Mouse (Mus musculus): ENCODE results near the gene Mrto4. TPM values are rescaled to one million over a fixed set of nuclear protein-coding genes. Genes with fewer than 3 reads are reported as not detected.

The Mrto4 gene
- total and polyA plus RNA-seq, 3 experiments = 176 to 225 (median 195) TPM

DNA sequence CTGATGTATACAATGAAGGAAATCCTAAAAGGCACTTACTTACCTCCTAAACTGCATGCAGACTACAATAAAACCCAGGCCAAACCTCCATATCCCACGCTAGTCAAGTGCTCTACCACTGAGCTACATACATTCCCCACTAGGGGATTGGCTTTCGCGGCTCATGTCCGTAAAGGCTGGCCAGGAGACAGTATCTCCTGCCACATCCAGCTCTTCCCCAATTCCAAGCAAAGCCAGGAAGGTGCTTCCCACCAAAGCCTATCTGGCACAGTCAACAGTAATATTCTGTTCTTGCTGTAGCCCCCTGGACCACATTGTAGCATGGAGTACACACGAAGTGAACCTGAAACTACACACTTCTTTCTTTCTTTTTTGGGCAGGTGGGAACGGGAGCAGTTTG lies 42.7 kb downstream of the Mrto4 start:
- Histone ChIP-seq H3K4me3 (replicated peaks in 1 of 3; ENCODE audit: low read depth in 2 of 3, low read length in 2 of 3, poor library complexity in 1 of 3) (peak overlapping the region; percentile 65 to 84 (median 83)), H3K9ac (ENCODE audit: insufficient read depth, low read depth) (peak overlapping the region; percentile 39; the same call in 1 of the 2 replicates), H3K4me2 (ENCODE audit: insufficient read depth, low read depth, poor library complexity, severe bottlenecking) (peak overlapping the region; percentile 88), H3K36me3 (replicated peaks in 1 of 2; ENCODE audit: control insufficient read depth in 1 of 2, insufficient read depth in 1 of 2, low read length in 1 of 2) (peaks cover 0 to 22% of the 10 kb centered on the region in 2 experiments), H3K27me3 (replicated peaks) (peaks cover 8% of the 10 kb centered on the region), H3K79me2 (replicated peaks; ENCODE audit: control insufficient read depth, extremely low read depth, insufficient read depth, poor library complexity, severe bottlenecking) (no peaks in the 10 kb centered on the region), H3K27ac (ENCODE audit: insufficient read depth, low read depth) (no peak overlapping the region), H3K9me3 (replicated peaks; ENCODE audit: low read length) (no peaks in the 10 kb centered on the region), H3K4me1 (ENCODE audit: control insufficient read depth in 1 of 2, insufficient read depth in 2 of 2) (peaks cover 33 to 71% of the 10 kb centered on the region in 2 experiments)
- TF ChIP-seq ZNF384 (IDR thresholded peaks at IDR 0.05; ENCODE audit: low read depth, low read length) (no peak), USF1 (IDR thresholded peaks at IDR 0.05; ENCODE audit: low read depth, low read length) (no peak), SIN3A (IDR thresholded peaks at IDR 0.05; ENCODE audit: low read length) (no peak), POLR2AphosphoS2 (IDR thresholded peaks at IDR 0.05; ENCODE audit: low read depth, low read length) (no peak), CTCF (conservative IDR thresholded peaks at IDR 0.05 in 1 of 2, IDR thresholded peaks at IDR 0.05 in 1 of 2; ENCODE audit: low read depth in 2 of 2, low read length in 2 of 2) (no peak), IRF4 (IDR thresholded peaks at IDR 0.05; ENCODE audit: low read depth, low read length) (no peak), TBP (conservative IDR thresholded peaks at IDR 0.05; ENCODE audit: low read depth, low read length) (no peak), JUND (conservative IDR thresholded peaks at IDR 0.05; ENCODE audit: low read depth, low read length) (no peak), NRF1 (IDR thresholded peaks at IDR 0.05; ENCODE audit: low read depth, low read length) (no peak), MXI1 (IDR thresholded peaks at IDR 0.05; ENCODE audit: low read depth, low read length) (no peak), UBTF (IDR thresholded peaks at IDR 0.05; ENCODE audit: low read depth, low read length) (no peak), ZC3H11A (IDR thresholded peaks at IDR 0.05; ENCODE audit: low read depth, low read length) (no peak), E2F4 (IDR thresholded peaks at IDR 0.05; ENCODE audit: insufficient replicate concordance, low read depth, low read length) (no peak), USF2 (conservative IDR thresholded peaks at IDR 0.05; ENCODE audit: low read depth, low read length) (no peak), KAT2A (IDR thresholded peaks at IDR 0.05; ENCODE audit: insufficient replicate concordance, low read length) (no peak), PAX5 (IDR thresholded peaks at IDR 0.05; ENCODE audit: low read length) (no peak), MYC (IDR thresholded peaks at IDR 0.05; ENCODE audit: low read depth, low read length) (no peak), CHD1 (IDR thresholded peaks at IDR 0.05; ENCODE audit: low read depth, low read length) (no peak), POLR2A (IDR thresholded peaks at IDR 0.05; ENCODE audit: low read depth, low read length) (no peak), ZKSCAN1 (IDR thresholded peaks at IDR 0.05; ENCODE audit: borderline replicate concordance, low read depth, low read length) (no peak)
- in situ Hi-C loops (cut with MboI; ENCODE audit: low pct_ligation_motif_present, low pct_unique_long_range_greater_than_20kb, low sequenced_read_pairs) = no loop called here
- DNase-seq (ENCODE audit: extremely low read depth) = no peak
- dilution Hi-C loops (cut with MboI; ENCODE audit: extremely low pct_ligation_motif_present, extremely low pct_unique_long_range_greater_than_20kb, low sequenced_read_pairs) = no loop called here

DNA sequence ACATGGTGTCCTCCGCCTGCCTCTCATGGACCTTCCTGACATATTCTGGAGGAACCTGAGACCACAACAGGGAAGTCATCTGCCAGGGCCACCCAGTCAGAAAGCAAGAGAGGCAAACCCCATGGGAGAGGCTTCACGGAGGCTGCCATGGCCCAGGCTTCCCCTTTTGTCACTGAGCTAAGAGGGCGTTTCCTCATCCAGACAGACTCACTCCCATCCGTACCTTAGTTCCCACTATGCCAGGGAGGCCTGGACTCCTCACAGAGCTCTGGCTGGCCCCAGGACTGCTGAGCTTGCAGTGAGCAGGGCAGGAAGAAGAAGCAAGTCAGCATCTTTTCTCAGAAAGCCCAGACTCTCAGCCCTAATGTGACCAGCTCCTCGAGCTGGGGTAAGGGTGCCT lies 44.5 kb downstream of the Mrto4 start:
- no peak overlapping the region for H3K27ac ChIP-seq (ENCODE audit: insufficient read depth, low read depth)
- H3K4me2 ChIP-seq (ENCODE audit: insufficient read depth, low read depth, poor library complexity, severe bottlenecking) = peak overlapping the region; percentile 8; the same call in 1 of the 2 replicates
- DNase-seq (ENCODE audit: extremely low read depth) = peak; percentile 82
- H3K36me3 ChIP-seq (replicated peaks in 1 of 2; ENCODE audit: control insufficient read depth in 1 of 2, insufficient read depth in 1 of 2, low read length in 1 of 2) = peaks cover 0 to 17% of the 10 kb centered on the region in 2 experiments
- dilution Hi-C loops (cut with MboI; ENCODE audit: extremely low pct_ligation_motif_present, extremely low pct_unique_long_range_greater_than_20kb, low sequenced_read_pairs) (no loop called here), in situ Hi-C loops (cut with MboI; ENCODE audit: low pct_ligation_motif_present, low pct_unique_long_range_greater_than_20kb, low sequenced_read_pairs) (no loop called here)
- no peak overlapping the region for H3K4me3 ChIP-seq (replicated peaks in 1 of 3; ENCODE audit: low read depth in 2 of 3, low read length in 2 of 3, poor library complexity in 1 of 3)
- peaks cover 26 to 61% of the 10 kb centered on the region in 2 experiments for H3K4me1 ChIP-seq (ENCODE audit: control insufficient read depth in 1 of 2, insufficient read depth in 2 of 2)
- H3K27me3 ChIP-seq (replicated peaks) = peaks cover 8% of the 10 kb centered on the region
- no peaks in the 10 kb centered on the region for H3K79me2 ChIP-seq (replicated peaks; ENCODE audit: control insufficient read depth, extremely low read depth, insufficient read depth, poor library complexity, severe bottlenecking)
- no peak overlapping the region for H3K9ac ChIP-seq (ENCODE audit: insufficient read depth, low read depth)
- TF ChIP-seq EP300 (IDR thresholded peaks at IDR 0.05; ENCODE audit: low read length) = 0 out of 2 replicates have a peak, but pooled peaks have one; percentile 44
- peak; percentile 18; the same call in 1 of the 2 replicates for TF ChIP-seq IRF4 (IDR thresholded peaks at IDR 0.05; ENCODE audit: low read depth, low read length)
- TF ChIP-seq MAX (IDR thresholded peaks at IDR 0.05; ENCODE audit: low read length) = 0 out of 2 replicates have a peak, but pooled peaks have one; percentile 24
- TF ChIP-seq SMC3 (IDR thresholded peaks at IDR 0.05; ENCODE audit: low read depth, low read length) = no peak
- no peak for TF ChIP-seq TBP (conservative IDR thresholded peaks at IDR 0.05; ENCODE audit: low read depth, low read length)
- no peak for TF ChIP-seq CHD2 (IDR thresholded peaks at IDR 0.05; ENCODE audit: low read length)
- TF ChIP-seq ZNF384 (IDR thresholded peaks at IDR 0.05; ENCODE audit: low read depth, low read length) = no peak
- TF ChIP-seq RCOR1 (conservative IDR thresholded peaks at IDR 0.05; ENCODE audit: low read depth, low read length) = no peak
- TF ChIP-seq JUND (conservative IDR thresholded peaks at IDR 0.05; ENCODE audit: low read depth, low read length) = no peak
- TF ChIP-seq POLR2A (IDR thresholded peaks at IDR 0.05; ENCODE audit: low read depth, low read length) = no peak
- no peak for TF ChIP-seq POLR2AphosphoS2 (IDR thresholded peaks at IDR 0.05; ENCODE audit: low read depth, low read length)
- TF ChIP-seq MXI1 (IDR thresholded peaks at IDR 0.05; ENCODE audit: low read depth, low read length) = no peak
- no peak for TF ChIP-seq PAX5 (IDR thresholded peaks at IDR 0.05; ENCODE audit: low read length)
- no peak for TF ChIP-seq JUN (IDR thresholded peaks at IDR 0.05; ENCODE audit: insufficient read depth, low read depth, low read length)
- TF ChIP-seq ELF1 (IDR thresholded peaks at IDR 0.05; ENCODE audit: low read depth, low read length) = 0 out of 2 replicates have a peak, but pooled peaks have one; percentile 37
- no peak for TF ChIP-seq BHLHE40 (IDR thresholded peaks at IDR 0.05; ENCODE audit: low read depth, low read length)
- TF ChIP-seq MAZ (IDR thresholded peaks at IDR 0.05; ENCODE audit: low read depth, low read length) = no peak
- TF ChIP-seq KAT2A (IDR thresholded peaks at IDR 0.05; ENCODE audit: insufficient replicate concordance, low read length) = no peak
- no peak for TF ChIP-seq USF2 (conservative IDR thresholded peaks at IDR 0.05; ENCODE audit: low read depth, low read length)
- TF ChIP-seq GABPA (IDR thresholded peaks at IDR 0.05; ENCODE audit: insufficient replicate concordance, low read depth, low read length) = no peak
- TF ChIP-seq ETS1 (conservative IDR thresholded peaks at IDR 0.05; ENCODE audit: low read depth, low read length) = no peak
- no peaks in the 10 kb centered on the region for H3K9me3 ChIP-seq (replicated peaks; ENCODE audit: low read length)
